Mouse (Mus musculus) G1E-ER4 (cell line): ENCODE measurements around the gene Zfp174. TPM values are rescaled to one million over a fixed set of nuclear protein-coding genes. Genes with fewer than 3 reads are reported as not detected.

Experiments
- GATA1 ChIP-seq: IDR thresholded peaks from one replicate; pipeline ENCODE4 v1.8.0; 2012; ENCODE audit warnings: low read length, inconsistent platforms
- polyA plus RNA-seq: library from polyadenylated mRNA; stranded (reverse); fragments of >175 nt; gene quantifications from 2 replicates; pipeline ENCODE4 v1.2.3, GENCODE M21; 2012

Gene Zfp174
- polyA plus RNA-seq, result 0.13 and 0.15 TPM in 2 replicates

DNA sequence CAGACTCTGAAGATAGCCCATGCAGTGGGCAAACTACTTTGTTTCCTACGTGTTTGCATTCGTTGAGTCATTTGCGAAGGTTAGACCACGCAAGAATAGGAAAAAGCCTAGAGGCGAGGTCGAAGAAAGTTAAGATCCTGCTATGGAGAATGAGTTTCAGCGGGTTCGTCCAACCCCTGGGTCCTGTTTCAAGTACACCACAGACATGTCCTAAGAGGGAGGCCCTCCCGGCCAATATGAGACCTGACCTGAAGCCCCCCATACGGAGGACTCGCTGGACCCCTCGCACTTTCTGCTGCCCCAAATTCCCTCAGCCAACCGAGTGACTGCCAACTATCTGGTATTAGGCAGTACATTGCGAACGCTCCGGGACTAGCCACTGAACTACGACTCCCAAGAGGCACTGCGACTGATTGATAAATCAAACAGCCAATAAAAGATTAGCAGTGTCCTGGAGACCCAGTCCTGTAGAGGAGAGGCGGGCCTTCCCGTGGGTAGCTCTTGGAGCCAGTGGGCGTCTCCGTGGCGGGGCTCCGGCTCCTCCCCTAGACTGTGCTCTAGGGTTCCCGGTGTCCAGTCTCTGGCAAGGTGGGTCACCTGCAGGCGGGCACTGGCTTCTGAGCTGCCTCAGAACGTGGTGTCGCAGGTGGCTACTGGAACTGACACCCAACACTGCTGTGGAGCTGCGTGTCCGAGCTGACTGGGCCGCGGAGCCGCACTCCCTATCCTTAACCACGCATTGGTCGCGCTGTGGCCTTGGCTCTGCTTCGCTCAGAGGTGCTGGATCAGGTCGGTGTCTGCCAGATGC is at the start of gene Zfp174:
Zfp174 (plus strand) TSS at position 558 of the 808 bp plus-strand sequence.
- TF ChIP-seq GATA1, result no peak

DNA sequence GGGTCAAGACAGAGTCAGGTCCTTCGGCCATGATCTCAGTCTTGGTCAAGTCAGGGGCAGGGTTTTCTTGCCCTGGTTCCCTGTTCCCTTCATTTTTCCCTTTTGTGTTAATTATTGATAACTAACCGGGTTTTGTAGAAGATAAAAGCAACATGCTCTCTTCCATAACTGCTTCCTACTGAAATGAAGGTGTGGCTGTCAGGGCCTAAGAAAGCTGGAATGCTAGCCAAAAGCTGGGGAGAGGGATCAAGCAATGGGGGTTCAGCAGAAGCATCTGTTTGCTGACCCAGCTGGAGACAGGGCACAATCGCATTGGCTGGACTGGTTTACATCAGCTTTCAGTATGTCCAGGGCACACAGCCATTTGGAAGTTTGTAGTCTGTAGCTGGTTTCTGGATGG is 38.9 kb upstream of the Zfp174 start:
- no peak for TF ChIP-seq GATA1

DNA sequence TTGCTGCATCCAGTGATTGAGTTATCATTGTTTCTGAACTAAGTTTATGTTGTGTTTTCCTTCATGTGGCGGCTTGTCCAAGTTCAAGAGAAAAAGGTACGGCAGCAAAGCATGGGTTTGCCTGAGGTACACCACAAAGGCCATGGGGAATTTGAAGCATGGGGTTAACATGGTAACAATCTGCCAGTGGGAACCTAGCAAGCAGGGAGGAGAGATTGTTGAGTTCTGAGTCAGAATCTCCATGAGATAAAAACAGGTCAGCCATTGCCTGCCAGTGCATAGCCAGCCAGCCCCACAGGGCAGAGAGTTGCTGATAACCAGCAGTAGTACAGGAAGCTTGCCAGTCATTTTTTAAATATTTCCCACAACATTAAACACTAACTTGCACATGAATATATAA is 26.9 kb upstream of the Zfp174 start:
- TF ChIP-seq GATA1, result no peak

DNA sequence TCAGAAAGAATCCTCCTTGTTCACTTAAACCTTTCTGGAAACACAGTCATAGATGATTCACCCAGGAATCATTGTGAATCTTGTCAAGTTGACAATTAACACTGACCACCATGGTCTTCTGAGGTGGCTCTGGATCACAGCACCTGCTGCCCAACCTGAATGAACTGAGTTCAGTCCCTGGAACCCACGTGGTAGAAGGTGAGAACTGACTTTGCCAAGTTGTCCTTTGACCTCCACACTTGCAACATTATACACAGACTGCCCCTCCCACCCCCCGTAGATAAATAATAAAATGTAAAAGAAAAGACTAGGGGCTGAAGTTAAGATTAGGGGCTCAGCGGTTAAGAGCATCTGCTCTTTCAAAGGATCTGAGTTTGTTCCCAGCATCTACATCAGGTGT is 19.0 kb upstream of the Zfp174 start:
- no peak for TF ChIP-seq GATA1

GRCm38 (mm10) chr16:3829727-3830126 is 17.3 kb upstream of the Zfp174 start:
- no peak for TF ChIP-seq GATA1

GRCm38 (mm10) chr16:3830588-3831109 is 16.4 kb upstream of the Zfp174 start, which contains the start of gene Olfr15:
TSS of gene Olfr15 (plus strand) at chr16:3830878.
- no peak for TF ChIP-seq GATA1

GRCm38 (mm10) chr16:3835461-3835860 is 11.6 kb upstream of the Zfp174 start:
- no peak for TF ChIP-seq GATA1

- no peak for TF ChIP-seq GATA1
Measured at GRCm38 (mm10) chr16:3839157-3839885, 7.7 kb upstream of the Zfp174 start.

DNA sequence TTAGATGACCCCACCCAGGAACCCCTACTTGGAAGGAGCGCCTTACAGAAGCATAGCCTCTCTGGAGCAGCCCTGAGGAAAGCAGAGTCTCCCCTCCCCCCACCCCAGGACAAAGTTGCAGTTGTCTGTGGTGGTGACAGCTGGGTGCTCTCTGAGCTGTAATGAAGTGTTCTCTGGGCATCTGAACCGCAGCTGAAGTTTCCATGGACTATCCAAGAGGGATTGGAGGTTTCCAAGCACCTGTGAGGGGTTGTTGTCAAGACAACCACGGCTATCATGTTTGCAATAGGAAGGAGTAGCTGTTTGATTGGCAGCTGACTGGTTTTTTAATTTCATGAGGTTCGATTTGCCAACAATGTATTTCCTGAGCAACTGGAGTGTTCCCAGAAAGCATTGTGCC is 4.1 kb upstream of the Zfp174 start:
- no peak for TF ChIP-seq GATA1

GRCm38 (mm10) chr16:3843796-3844195 is 3.3 kb upstream of the Zfp174 start:
- no peak for TF ChIP-seq GATA1

DNA sequence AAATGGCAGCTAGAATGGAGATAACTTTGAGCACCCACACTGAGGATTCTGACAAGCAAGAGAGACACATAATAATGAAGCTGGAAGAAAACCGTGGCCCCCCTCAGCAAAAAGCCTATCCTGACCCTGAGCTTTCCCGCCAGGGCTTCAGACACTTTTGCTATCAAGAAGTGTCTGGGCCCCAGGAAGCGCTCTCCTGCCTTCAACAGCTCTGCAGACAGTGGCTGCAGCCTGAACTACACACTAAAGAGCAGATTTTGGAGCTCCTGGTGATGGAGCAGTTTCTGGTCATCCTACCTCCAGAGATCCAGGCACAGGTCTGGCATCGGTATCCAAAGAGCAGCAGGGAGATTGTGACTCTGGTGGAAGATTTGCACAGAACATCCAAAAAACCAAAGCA is 803 bp downstream of the Zfp174 start:
- no peak for TF ChIP-seq GATA1

- TF ChIP-seq GATA1, result no peak
Measured at GRCm38 (mm10) chr16:3848416-3848815, 1.3 kb downstream of the Zfp174 start.

- TF ChIP-seq GATA1, result no peak
Measured at GRCm38 (mm10) chr16:3852586-3852985, 5.5 kb downstream of the Zfp174 start.

GRCm38 (mm10) chr16:3854437-3855182 is 7.5 kb downstream of the Zfp174 start:
- TF ChIP-seq GATA1, result no peak

DNA sequence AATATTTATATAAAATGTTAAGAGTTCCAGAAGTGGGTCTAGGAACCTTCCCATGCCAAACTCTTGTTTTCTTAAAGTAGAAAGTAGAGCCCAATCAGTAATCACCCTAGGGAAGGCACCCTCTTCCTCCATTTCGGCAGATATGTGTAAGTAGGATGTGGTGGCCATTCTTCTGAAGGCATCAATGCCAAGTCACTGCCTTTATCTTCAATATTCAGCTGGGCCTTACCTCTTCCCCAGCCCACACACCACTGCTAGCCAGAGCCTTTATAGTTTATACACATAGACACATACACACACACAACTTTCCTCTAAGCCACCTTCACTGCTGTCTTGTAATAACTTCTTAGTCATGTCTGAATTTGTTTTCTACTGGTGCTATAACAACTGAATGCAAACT is 8.7 kb downstream of the Zfp174 start:
- no peak for TF ChIP-seq GATA1

DNA sequence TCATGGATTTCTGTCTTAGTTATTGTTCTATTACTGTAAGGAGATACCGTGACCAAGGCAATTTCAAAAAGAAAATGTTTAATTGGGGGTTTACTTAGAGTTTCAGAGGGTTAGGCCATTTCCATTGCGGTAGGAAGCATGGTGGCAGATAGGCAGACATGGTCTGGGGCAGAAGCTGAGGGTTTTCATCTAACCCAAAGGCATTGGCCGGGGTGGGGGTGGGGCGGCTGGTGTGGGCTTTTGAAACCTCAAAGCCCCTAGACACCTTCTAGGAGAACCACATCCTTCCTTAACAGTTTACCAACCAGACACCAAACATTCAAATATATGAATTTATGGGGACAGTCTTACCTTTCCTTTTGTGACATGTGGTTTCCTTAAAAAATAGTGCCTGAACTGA is 12.2 kb downstream of the Zfp174 start:
- no peak for TF ChIP-seq GATA1

GRCm38 (mm10) chr16:3871815-3872214 is 24.7 kb downstream of the Zfp174 start:
- TF ChIP-seq GATA1, result no peak
